Mouse (Mus musculus): ENCODE results near the gene Lpin3. TPM values are rescaled to one million over a fixed set of nuclear protein-coding genes. Genes with fewer than 3 reads are reported as not detected.

Lpin3 gene
- polyA plus RNA-seq, 1 experiment: 3.1 TPM

DNA sequence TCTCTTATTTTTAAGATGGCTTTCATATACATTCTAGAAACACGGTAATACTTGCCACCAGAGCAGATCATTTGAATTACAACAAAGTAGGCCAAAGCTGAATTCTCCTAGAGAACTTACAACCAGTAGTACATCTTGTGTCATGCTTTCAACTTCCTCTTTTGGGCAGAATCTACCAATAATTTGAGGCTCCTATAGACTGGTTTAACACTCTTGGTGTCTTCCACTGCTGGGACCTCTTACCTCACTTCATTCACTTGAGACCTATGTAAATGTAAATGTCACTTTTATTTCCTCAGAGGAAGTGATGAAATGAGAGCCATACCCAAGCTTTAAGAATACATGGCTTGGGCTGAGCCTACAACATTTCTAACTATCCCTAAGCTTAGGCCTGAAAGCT lies 16.4 kb upstream of the Lpin3 start:
- H3K4me3 ChIP-seq (ENCODE audit: insufficient read depth, low read length): no peak overlapping the region
- TF ChIP-seq POLR2A (IDR thresholded peaks at IDR 0.05; ENCODE audit: low read depth, low read length): no peak
- no peak for TF ChIP-seq CTCF (IDR thresholded peaks at IDR 0.05; ENCODE audit: borderline replicate concordance, insufficient read depth, low read length)
- H3K4me1 ChIP-seq (ENCODE audit: control insufficient read depth, insufficient read depth, low read length): peaks cover 4% of the 10 kb centered on the region; the same call in 1 of the 2 replicates
- H3K27ac ChIP-seq (ENCODE audit: insufficient read depth, low read length): no peak overlapping the region

DNA sequence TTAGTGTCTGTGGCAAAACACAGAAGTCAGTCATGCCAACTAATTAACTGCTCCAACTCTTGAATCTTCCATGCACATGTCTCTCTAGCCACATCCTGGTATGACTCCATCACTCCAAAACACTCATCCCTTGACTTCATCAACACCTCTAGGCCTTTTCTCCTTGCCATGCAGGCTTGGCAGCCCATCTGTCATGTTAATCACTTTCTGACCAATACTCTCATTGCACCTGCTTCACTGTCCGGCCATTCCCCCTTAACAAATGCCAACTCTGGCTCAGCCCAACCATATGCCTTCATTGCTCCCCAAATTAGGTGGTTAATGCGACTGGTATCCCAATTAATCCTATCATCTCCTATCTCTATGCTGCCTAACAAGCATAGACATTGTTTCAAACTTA lies 15.2 kb upstream of the Lpin3 start:
- Histone ChIP-seq H3K27ac (ENCODE audit: insufficient read depth, low read length) (no peak overlapping the region), H3K4me3 (ENCODE audit: insufficient read depth, low read length) (no peak overlapping the region), H3K4me1 (ENCODE audit: control insufficient read depth, insufficient read depth, low read length) (peaks cover 4% of the 10 kb centered on the region; the same call in 1 of the 2 replicates)
- TF ChIP-seq POLR2A (IDR thresholded peaks at IDR 0.05; ENCODE audit: low read depth, low read length) (no peak), CTCF (IDR thresholded peaks at IDR 0.05; ENCODE audit: borderline replicate concordance, insufficient read depth, low read length) (no peak)

DNA sequence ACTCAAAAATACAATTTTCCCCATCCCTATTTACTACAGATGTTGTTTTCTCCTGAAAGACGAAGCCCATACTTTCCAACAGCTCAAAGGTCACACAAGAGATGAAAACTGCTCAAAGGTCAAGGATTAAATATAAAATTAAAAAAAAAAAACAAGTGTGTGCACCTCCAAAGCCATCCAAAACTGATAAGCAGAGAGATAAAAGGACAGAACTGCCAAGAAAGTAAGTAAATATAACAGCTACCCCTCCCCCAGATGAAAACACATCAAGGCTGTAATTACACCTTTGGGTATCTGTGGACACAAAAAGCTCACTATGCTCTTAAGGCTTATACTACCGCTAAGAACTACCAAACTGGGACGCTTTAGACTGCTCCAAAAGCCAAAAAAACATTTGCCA lies 11.0 kb upstream of the Lpin3 start:
- Histone ChIP-seq H3K4me3 (ENCODE audit: insufficient read depth, low read length) (no peak overlapping the region), H3K27ac (ENCODE audit: insufficient read depth, low read length) (no peak overlapping the region), H3K4me1 (ENCODE audit: control insufficient read depth, insufficient read depth, low read length) (no peaks in the 10 kb centered on the region)
- TF ChIP-seq POLR2A (IDR thresholded peaks at IDR 0.05; ENCODE audit: low read depth, low read length) (no peak), CTCF (IDR thresholded peaks at IDR 0.05; ENCODE audit: borderline replicate concordance, insufficient read depth, low read length) (no peak)

DNA sequence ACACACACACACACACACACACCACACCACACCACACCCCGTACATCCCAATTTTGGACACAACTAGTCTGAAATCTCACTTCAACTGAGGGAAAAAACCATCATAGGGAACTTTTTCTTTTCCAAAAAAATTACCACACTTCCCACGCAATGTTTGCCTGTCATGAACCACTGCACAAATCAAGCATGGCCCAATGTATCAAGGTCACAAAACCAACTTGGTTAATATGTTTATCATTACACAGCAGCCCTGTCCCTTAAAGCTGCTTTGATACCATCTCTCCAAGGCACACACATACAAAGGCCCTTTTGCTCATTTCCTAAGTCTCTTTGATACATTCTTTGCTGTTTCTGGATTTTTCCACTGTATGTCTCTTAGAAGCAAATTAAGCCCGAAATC lies 9.2 kb upstream of the Lpin3 start:
- Histone ChIP-seq H3K4me1 (ENCODE audit: control insufficient read depth, insufficient read depth, low read length) (no peaks in the 10 kb centered on the region), H3K27ac (ENCODE audit: insufficient read depth, low read length) (no peak overlapping the region), H3K4me3 (ENCODE audit: insufficient read depth, low read length) (0 out of 2 replicates have a peak overlapping the region, but pooled peaks have one; percentile 2)
- TF ChIP-seq POLR2A (IDR thresholded peaks at IDR 0.05; ENCODE audit: low read depth, low read length): no peak
- no peak for TF ChIP-seq CTCF (IDR thresholded peaks at IDR 0.05; ENCODE audit: borderline replicate concordance, insufficient read depth, low read length)

DNA sequence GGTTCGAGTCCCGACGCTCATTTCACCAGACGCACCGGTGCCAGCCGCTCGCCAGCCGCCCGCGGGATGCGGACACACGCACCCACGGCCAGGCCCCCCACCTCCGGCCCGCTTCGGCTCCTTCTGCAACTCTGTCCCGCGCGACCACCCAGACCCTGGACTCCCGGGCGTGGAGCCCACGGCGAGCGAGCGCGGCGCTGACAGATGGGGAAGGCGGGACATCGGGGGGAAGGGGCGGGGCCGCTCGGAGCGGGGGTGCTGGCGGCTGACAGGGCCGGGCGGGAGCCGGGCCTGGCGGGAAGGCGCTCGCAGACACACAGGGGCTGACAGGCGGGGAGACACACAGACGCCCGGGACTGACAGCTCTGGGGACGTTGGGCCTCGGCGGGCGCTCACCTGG lies 8.1 kb upstream of the Lpin3 start:
- peak overlapping the region; percentile 77 for H3K4me3 ChIP-seq (ENCODE audit: insufficient read depth, low read length)
- TF ChIP-seq POLR2A (IDR thresholded peaks at IDR 0.05; ENCODE audit: low read depth, low read length) (no peak; the same call in 1 of the 2 replicates), CTCF (IDR thresholded peaks at IDR 0.05; ENCODE audit: borderline replicate concordance, insufficient read depth, low read length) (no peak)
- no peaks in the 10 kb centered on the region for H3K4me1 ChIP-seq (ENCODE audit: control insufficient read depth, insufficient read depth, low read length)
- peak overlapping the region; percentile 83 for H3K27ac ChIP-seq (ENCODE audit: insufficient read depth, low read length)

DNA sequence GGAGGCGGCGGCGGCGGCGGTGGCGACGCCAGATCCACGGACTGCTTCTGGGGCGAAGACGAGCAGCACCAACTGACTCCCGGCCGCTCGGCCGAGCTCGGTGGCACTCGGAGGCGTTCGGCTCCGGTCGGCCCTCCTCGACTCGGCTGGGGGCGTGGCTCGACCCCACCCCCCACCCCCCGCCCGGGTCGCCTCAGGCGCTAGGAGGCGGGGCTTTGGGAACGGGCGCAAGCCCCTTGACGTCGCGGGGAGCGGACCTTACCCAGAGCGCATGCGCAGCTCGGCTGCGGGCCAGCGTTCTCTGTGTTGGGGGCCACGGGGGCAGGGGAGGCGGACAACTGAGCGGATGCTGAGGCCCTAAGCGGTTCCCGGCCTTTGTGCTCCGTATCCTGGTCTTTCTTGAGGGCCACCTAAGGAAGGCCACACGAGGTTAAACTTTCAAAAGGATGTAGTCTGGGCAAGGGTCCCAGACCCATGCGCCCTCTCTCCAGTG lies 7.5 kb upstream of the Lpin3 start, which contains the start of gene Zhx3:
TSS of gene Zhx3 (minus strand) at position 109 of the 493 bp plus-strand sequence.
- TF ChIP-seq POLR2A (IDR thresholded peaks at IDR 0.05; ENCODE audit: low read depth, low read length): peak; percentile 93
- TF ChIP-seq CTCF (IDR thresholded peaks at IDR 0.05; ENCODE audit: borderline replicate concordance, insufficient read depth, low read length): no peak
- Histone ChIP-seq H3K27ac (ENCODE audit: insufficient read depth, low read length) (peak within 1 kb of the TSS; percentile 83), H3K4me3 (ENCODE audit: insufficient read depth, low read length) (peak within 1 kb of the TSS; percentile 77), H3K4me1 (ENCODE audit: control insufficient read depth, insufficient read depth, low read length) (no peaks in the 10 kb centered on the region)

DNA sequence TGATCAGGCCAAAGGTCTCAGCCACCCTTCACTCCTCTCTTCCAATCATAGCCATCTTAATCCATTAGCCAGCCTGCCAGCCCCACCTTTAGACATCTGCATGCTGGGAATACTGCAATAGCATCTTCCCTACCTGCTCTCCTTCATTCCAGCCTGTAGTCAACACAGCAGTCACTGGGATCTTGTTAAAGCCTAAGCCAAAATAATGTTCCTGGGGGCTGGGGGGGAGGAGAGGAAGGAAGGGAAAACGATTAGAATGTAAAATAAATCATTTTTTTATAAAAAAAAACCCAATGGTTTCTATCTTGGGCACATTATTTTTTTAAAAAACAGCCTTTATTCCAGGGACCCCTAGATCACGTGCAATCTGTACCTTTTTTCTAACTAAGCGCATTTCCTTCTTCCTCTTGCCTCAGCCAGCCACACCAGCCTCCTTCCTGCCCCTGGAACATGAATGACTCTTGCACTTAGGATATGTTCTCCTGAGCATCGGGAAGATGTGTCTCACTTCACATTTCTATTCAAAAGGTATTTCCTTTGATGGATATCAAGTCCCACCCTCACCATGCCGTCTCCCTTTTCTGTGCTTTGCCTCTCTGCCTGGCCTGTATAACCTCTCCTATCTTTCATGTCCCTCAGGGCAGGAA lies 6.1 kb upstream of the Lpin3 start:
- Histone ChIP-seq H3K4me1 (ENCODE audit: control insufficient read depth, insufficient read depth, low read length) (no peaks in the 10 kb centered on the region), H3K27ac (ENCODE audit: insufficient read depth, low read length) (no peak overlapping the region), H3K4me3 (ENCODE audit: insufficient read depth, low read length) (no peak overlapping the region)
- TF ChIP-seq CTCF (IDR thresholded peaks at IDR 0.05; ENCODE audit: borderline replicate concordance, insufficient read depth, low read length) (no peak), POLR2A (IDR thresholded peaks at IDR 0.05; ENCODE audit: low read depth, low read length) (no peak)

DNA sequence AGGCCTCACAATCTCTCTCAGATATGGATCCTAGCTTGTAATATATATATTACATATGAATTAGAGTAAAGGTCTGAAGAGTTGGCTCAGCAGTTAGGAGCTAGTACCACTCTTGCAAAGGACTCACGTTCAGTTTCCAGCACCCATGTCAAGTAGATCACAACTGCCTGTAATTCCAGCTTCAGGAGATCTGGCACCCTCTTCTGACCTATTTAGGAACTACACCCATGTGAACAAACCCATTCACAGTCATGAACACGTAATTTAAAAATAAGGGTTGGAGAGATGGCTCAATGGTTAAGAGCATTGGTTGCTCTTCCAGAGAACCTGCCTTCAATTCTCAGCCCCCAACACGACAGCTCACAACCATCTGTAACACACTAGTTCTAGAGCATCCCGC lies 4.4 kb upstream of the Lpin3 start:
- H3K27ac ChIP-seq (ENCODE audit: insufficient read depth, low read length): no peak overlapping the region
- TF ChIP-seq CTCF (IDR thresholded peaks at IDR 0.05; ENCODE audit: borderline replicate concordance, insufficient read depth, low read length) (no peak), POLR2A (IDR thresholded peaks at IDR 0.05; ENCODE audit: low read depth, low read length) (no peak)
- no peak overlapping the region for H3K4me3 ChIP-seq (ENCODE audit: insufficient read depth, low read length)
- H3K4me1 ChIP-seq (ENCODE audit: control insufficient read depth, insufficient read depth, low read length): peaks cover 8% of the 10 kb centered on the region; the same call in 1 of the 2 replicates

DNA sequence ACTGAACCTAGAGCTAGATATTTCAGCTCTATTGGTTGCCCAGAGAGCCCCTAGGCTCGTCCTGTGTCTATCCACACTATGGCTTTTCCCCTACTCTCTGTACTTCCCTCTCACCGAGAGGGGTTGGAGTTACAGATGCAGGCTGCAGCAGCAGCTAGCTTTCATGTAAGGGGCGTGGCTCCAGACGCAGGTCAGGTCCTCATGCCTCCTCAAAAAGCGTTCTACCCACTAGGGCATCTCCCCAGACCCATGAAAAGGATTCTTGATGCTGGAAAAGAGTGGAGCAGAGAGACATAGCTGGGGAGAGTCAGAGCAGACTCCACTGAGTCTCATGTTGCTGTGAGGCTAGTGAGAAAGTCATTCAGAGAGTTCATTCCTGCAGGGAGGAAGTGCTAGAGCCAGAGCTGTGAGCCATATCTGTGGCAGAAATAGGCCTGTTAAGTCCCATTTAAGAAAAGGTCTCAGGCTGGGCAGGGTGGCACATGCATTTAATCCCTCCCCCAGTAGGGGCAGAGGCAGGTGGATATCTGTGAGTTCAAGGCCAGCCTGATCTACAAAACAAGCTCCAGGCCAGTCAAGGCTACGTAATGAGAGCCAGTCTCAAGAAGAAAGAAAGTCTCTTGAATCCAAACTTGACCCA lies 1.1 kb downstream of the Lpin3 start:
- Histone ChIP-seq H3K27ac (ENCODE audit: insufficient read depth, low read length) (peak overlapping the region; percentile 79; the same call in 1 of the 2 replicates), H3K4me3 (ENCODE audit: insufficient read depth, low read length) (no peak overlapping the region), H3K4me1 (ENCODE audit: control insufficient read depth, insufficient read depth, low read length) (peaks cover 8% of the 10 kb centered on the region; the same call in 1 of the 2 replicates)
- no peak for TF ChIP-seq POLR2A (IDR thresholded peaks at IDR 0.05; ENCODE audit: low read depth, low read length)

DNA sequence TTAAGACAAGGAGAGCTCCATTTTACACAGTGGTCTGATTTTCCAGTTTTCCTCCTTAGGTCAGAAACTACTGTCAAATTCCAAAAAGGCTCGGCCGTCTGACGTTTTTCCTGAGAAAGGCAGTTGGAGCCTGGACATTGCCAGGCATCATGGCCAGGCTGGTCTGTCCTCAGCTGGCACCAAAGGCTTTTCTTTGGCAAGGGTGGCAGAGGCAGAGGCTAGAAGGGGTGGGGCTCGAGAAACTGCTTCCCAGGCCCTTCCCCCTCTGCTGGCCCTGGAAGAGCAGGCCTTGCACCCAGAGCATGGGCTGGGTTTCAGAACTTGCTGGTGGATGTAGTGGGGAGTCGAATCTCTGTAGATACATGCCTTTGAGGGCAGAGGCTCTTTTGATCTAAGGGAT lies 2.0 kb downstream of the Lpin3 start:
- TF ChIP-seq CTCF (IDR thresholded peaks at IDR 0.05; ENCODE audit: borderline replicate concordance, insufficient read depth, low read length) (no peak), POLR2A (IDR thresholded peaks at IDR 0.05; ENCODE audit: low read depth, low read length) (no peak)
- peaks cover 8% of the 10 kb centered on the region; the same call in 1 of the 2 replicates for H3K4me1 ChIP-seq (ENCODE audit: control insufficient read depth, insufficient read depth, low read length)
- H3K27ac ChIP-seq (ENCODE audit: insufficient read depth, low read length): no peak overlapping the region

More for the DNA sequence above, 2.0 kb downstream of the Lpin3 start:
- H3K4me3 ChIP-seq (ENCODE audit: insufficient read depth, low read length): no peak overlapping the region

All from embryonic fibroblast, embryonic 13.5 days (primary cell).